Mouse (Mus musculus): Measurements from ENCODE around the gene Slc25a5.

The Slc25a5 gene

DNA sequence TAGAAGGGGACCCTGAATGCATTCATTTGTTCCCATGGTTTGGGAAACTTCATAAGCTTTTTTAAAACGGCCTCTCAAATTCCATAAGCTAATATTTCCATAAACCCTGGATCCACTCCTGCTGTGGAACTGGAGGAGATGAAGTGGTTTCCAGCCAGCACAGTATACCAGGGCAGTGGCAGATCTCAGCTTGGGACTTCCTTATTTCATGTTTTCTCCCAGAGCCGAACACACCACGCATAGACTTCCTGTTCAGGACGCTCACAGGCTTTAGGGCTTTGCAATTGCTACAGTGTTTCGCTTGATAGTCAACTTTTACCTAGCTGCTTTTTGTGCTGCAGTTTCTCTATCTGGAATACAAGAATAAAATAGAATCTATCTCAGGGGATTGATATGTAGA, 7.7 kb downstream of the Slc25a5 start:
- no peak for DNase-seq

DNA sequence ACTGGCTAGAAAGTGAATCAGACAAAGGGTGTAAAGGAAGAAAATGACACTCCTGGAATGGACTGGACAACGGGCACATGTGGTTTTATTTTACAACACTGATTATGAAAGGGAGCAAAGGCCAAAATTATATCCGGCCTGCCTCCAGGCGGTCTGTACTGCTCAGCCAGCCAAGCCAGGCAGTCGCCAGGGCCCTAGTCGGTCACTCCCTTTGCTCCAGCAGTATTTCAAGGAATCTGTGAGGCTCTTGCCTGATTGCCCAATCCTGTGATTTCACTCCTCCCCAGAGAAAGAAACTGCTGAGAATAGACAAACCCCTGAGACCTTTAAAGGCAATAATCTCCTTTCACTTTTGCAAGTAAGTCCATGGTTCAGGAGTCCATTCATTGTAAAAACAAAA, 8.7 kb downstream of the Slc25a5 start:
- DNase-seq, result peak; percentile 47 to 79

DNA sequence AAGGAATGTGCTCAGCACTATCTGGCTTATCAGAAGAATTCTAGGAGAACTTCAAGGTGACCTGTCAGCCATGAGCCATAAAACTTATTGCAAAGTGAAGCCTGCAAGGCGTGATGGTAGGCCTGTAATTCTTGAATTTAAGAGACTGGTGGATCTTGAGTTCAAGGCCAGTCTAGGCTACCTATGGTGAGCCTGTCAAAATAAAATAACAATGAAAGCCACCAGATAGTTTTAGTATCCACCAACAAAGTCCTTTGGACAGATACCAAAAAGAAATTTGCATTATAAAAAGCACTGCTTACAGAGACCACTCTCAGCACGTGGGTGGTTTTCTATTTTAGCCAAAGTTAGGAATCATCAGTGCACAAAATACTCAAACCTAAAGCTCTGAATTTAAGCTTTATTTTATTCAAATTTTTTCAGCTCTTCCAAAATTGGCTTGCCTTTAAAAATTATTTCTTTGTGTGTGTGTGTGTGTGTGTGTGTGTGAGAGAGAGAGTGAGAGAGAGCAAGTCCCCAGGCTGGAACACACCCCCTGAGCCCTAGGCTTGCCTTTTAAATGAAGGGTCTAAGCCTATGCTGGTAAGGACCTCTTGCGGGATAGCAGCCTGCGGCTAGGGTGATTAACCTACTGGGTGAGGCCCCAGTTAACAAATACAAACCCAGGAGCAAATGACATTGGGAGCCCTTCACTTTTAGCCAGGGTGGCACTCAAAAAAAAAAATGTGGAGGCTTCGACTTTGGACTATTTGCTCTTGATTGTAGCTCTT, 10.2 kb downstream of the Slc25a5 start:
- DNase-seq, result no peak

DNA sequence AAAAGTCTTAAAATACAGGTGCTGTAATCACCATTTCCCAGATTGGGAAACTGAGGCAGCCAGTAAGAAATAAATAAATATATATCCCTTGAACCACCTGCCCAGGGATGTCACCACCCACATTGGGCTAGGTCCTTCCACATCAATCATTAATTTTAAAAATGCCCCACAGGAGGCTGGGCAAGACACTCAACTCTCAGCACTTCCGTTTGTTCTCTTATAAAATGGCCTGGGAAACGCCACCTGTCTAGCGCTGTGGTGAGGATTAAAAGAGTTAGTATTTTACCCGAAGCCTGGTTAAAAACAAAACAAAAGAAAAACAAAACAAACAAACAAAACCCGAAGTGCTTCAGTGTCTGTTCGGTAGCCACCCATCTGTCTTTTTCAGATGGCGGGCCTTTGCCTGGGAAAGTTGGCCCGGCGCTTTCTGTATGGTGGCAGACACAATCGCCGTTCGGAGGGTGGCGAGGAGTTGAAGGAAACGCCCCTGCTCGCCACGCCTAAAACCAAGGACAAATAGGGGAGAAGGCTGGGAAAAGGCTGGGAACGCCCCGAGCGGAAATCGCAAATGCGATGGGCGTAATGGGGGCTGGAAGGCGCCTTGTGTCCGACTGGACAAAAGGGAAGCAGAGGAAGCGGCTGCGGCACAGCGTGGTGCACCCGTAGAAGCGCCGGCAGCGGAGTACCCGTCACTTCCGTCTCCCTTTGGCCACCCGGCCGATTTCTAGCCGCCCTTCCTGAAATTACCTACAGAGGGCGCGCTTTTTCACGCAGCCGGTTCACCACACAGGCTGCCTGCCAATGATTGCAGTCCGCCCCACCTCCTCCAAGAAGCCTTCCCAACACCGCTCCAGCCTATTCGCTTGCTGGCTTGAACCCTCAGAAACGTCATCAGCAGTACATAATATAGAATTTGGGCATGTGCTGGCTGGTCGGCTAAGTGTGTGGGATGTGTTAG, 12.2 kb downstream of the Slc25a5 start:
- DNase-seq, result peak; percentile 93 to 95

DNA sequence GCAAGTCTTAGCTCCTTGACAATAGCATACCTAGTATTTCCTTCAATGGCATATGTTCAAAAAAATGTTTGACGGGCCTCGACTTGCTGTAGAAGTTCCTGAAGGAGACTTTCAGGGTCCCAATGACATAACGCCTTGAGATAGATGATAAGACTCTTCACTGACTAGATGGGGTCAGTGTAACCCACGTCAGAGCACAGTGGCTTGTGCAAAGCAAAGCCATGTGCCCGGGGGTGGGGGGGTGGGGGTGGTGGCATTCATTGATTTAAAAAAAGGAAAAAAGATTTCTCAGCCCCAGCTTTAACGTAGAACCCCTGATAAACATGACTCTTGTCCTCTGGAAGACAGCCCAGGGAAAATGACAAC, 12.8 kb downstream of the Slc25a5 start:
- no peak for DNase-seq

DNA sequence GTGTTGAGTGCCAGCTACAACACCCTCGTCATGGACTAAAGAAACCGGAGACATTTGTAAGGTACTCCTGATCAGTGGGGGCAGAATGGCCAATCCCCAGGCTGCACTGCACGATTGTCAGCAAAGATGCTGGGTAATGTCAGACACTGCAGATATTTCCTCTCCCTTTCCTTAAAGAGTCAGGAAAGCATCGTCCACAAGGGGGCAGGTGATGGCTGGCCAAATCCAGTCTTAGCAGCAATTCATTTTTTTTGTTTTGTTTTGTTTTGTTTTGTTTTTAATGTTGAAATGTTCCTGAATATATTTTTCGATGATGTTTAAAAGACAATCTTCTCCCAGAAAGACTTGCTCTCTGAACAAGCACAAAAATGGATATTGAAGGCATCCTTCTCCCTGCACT, 15.9 kb downstream of the Slc25a5 start:
- peak in 1 of 2 experiments; percentile 44 for DNase-seq

DNA sequence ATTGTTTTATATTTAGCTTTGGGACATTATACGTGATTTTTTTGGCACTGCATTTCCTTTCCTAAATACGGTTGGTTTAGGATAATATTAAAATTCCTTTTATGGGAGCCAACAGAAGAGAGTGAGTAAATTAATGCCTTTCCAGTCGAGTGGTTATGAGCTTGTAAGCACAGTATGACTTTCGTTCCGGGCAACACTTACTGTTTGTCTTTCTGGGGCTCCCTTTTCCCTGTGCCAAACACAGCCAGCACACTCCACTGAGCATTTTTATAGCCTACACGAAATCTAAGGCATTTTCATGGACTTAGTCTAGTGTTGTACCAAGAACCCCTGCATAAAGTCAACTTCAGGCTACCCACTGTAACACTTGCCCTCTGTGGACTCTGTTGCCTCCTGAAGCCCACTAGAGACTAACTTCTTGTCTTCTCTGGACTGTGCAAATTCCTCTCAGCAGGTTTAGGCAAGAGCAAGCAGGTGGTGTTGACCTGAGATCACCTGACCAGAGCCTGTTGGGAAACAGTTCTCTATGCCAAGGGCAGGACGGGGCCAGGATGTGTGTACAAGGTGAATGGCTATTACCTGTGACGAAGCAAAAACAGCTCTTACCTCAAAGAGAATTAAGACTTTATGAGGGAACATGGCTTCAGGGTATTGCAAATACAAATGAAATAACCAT, 18.8 kb downstream of the Slc25a5 start:
- peak in 1 of 2 experiments; percentile 60 for DNase-seq

DNA sequence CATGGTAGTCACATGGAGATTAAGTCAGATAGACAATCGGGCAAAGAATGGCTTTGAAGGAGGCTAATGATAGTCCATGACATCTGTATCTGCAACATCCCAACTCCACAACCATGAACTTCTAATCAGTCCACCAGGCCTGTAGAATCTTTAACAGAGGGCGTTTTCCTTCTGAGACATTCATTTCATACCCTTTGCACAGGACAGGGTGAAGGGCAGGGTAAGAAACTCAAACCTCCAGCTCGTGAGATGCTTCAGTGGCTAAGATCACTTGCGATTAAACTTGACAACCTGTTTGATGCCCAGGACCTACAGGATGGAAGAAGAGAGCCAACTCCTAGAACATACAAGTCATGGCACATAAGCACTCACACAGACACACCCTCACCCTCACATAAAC, 19.6 kb downstream of the Slc25a5 start:
- DNase-seq, result no peak

DNA sequence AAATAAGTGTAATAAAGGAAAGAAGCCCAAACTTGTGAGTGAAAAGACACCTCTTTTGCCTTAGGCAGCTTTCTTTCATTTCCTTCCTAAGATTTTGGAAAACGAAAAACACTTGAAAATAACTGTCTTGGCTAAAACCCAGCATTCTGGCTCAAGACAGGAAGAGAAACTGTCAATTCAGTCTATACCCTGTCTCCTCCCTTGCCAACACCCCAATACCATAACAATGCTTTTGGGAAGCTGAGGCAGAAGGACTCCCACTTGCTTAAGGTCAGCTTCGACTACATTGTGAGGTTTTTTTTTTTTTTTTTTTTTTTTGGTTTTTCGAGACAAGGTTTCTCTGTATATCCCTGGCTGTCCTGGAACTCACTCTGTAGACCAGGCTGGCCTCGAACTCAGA, 20.0 kb downstream of the Slc25a5 start:
- no peak for DNase-seq

DNA sequence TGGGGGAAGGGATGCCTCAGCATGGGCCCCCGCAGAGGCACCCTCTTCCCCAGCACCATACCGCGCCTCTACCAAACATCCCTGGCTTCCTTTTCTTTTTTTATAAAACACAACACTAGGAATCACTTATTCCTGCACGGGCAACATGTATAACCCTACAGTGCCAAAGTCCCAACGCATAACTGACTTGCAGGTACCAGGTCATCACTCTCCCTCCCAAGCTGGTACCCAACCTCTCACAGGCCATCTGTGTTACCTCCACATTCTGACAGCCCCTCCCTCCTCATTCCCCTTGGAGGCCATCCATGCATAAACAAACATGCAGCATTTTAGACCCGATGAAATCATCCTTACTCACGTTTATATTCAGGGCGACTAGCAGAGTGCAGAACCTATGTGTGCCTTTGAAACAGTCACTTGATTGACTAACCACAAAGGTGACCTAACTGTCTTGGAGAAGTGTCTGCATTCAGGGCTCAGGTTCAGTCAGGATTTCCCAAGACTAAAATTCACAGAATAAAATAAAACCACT, 21.0 kb downstream of the Slc25a5 start:
- no peak for DNase-seq

DNA sequence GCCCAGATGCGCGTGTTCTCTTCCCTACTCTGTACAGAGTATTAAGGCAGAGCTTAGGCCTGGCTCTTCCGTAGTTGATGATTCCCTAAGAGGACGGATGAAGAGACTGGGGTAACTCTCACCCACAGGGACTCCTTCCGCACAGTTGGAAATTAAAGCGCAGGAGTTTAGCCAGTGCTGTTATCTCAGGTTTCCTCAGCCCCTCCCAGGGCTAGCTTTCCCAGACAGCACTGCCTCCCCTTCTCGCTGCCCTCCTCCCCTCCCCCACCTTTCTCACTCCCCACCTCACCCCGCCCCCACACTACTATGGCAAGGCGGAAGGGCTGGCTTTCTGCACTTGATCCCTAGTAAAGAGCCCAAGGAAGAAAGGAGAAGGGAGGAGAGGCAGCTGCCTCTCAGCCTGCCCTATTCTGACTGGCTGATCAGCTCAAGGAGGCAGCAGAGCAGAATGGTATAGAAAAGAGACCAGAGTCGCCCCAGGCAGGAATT, 21.5 kb downstream of the Slc25a5 start:
- DNase-seq, result peak; percentile 34 to 37

DNA sequence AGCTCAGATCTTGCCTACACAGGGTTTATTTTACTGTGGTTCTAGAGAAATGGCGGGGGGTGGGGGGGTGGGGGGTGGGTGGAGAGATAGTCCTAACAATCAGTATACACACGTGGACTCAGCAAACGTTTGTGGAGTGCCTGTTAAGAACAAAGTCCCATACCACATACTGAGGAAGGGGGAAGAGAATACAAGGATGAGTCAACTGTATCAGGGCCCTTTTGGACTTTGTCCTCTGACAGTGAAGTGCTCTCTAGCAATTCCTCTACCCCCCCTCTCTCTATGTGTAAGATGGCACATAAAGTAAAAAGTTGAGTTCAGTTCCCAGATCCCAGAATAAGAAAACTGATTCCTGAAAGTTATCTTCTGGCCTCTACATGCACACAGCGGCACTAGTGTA, 24.1 kb downstream of the Slc25a5 start:
- no peak for DNase-seq

DNA sequence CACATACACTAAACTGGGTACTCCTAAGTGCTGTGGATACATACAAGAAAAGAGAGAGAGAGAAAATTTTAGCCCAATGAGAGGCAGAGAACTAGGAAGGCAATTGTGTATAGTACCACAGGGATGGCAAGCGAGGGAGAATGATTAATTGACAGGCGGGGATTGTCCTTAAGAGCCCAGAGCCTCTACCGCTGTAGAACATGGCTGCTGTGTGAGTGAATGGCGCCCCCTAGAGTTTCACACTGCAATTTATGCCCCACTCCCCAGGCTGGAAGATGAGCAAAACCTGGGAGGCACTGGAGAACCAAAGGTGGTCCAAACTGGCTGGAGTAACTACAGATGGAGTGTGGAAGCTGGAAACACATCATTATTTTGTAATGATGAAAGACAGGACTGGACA, 24.8 kb downstream of the Slc25a5 start:
- peak; percentile 47 to 66 for DNase-seq

DNA sequence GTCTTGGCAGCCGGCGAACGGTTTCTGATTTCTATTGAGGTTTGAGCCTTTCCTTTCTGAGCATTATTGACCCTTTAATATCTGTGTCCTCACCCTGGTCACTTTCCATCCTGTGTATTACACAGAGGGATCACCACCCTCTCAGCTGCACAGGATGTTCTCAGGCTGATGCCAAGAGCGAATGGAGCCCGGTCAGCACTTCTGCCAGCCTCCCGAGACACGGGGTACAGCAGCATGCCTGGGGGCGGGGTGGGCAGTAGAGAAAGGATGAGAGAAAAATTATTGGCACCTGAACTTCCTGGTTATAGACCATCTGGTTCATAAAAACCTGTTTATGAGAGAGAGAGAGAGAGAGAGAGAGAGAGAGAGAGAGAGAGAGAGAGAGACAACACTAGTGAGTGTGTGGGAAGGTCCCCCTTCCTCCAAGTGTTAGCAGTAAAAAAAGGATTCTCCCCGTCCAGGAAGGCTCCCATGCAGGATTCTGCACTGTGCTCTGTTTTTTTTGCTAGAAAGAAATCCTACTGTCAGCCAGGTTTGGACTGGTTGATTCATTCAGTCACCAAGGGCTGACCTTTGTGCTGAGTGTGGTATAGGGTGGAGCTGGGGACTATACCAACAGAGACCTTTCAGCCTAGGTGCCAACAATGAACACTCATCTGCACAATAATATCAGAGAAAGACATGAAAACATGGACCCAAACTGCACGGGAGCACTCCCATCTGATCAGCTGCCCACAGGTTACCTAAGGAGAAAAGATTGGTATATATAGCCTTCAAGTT, 28.7 kb downstream of the Slc25a5 start:
- DNase-seq, result no peak

DNA sequence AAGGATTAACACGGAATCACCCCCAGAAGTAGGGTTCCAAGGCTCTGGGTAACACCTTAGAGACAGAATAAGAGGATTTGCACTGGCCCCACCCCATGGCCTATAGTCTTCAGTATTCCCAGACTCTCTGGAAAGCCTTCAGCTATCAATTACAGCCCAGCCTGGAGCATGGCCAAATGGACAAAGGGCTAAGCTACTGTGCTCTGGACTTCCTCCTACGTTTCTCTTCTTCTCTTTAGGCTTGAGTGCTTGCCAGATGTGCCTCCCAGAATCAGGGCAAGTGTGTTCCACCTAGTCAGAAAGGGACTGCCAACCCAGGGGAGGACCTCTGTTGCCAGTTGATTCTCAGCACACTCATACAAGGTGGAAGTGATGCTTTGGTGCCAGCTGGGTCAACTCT, 29.6 kb downstream of the Slc25a5 start:
- no peak for DNase-seq

DNA sequence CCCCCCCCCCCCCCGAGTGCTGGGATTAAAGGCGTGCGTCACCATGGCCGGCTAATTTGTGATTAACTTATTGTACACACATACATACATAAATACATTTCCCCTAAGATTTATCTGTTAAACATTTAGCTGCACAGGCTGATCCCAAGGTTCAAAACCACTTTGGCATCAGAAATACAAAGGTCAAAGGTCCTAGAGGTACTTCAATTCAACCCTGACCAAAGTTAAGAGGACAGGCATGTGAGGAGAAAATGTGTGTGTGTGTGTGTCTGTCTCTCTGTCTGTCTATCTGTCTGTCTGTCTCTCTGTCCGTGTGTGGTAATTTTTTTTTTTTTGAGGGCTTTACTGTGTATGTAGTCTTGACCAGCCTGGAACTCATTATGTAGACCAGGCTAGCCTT, 31.4 kb downstream of the Slc25a5 start:
- DNase-seq, result no peak

DNA sequence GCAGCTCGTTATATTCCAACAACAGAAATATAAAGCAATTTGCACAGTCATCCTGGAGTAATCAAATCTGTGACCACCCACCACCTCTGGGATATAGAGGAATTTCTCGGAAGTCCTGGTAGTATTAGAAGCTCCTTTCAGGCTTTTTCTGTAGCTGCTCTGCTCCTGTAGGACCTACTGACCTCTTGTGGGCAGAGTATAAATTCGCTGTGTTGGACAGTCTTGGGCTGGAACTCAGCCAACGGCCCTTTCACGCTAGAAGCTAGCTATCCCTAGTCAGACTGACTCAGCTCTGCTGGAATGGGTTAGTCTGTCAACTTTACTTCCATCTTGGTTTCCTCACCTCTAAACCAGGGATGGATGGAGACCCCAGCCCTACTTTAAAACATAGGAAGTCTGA, 34.8 kb downstream of the Slc25a5 start:
- DNase-seq, result peak; percentile 64 to 67

DNA sequence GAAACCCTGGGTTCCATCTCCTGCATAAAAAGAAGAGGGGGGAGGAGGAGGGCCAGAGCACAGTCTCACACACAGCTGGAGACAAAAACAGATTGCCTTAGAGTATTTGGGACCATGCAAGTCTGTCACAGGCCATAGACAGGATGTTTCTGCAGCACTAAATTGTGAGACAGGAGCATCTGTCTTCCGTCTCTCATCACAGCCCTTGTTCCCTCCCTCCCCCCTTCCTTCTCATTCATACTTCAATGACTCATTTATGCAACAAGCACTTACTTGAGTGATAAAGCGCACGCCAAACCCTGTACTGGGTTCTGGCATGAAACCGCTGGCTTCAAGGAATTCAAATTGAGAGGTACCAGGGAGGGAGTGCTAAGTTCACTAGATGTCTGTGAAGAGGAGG, 36.2 kb downstream of the Slc25a5 start:
- peak in 1 of 2 experiments; percentile 53 for DNase-seq

DNA sequence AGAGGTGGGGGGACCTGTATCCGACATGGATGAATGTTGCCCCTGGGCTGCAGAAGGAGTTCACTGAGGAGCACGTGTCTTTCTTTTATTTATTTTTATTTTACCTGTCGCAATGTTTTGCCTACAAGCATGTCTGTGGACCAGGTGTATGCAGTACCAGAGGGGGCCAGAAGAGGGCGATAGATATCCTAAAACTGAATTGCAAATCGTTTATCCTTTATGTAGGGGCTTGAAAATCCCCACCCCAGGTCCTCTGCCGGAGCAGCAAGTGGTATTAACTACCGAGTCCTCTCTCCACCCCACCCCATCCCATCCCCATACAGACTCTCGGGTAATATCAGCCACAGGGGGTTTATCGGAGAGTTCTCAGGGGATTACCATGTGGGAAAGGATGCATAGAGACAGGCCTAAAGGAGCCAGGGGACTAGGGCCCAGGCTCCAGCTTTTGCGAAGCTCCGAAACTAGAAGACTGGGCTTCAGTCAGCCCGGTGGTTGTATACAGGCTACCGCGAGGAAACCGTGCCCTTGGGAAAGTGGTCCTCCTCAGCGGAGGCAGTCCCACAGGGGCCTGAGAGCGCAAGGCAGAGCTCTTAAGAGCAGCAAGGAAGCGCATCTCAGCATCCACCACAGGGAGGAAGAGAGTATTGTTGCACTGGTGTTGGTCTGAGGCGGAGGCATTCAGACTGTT, 38.1 kb downstream of the Slc25a5 start:
- peak; percentile 28 to 72 for DNase-seq

DNA sequence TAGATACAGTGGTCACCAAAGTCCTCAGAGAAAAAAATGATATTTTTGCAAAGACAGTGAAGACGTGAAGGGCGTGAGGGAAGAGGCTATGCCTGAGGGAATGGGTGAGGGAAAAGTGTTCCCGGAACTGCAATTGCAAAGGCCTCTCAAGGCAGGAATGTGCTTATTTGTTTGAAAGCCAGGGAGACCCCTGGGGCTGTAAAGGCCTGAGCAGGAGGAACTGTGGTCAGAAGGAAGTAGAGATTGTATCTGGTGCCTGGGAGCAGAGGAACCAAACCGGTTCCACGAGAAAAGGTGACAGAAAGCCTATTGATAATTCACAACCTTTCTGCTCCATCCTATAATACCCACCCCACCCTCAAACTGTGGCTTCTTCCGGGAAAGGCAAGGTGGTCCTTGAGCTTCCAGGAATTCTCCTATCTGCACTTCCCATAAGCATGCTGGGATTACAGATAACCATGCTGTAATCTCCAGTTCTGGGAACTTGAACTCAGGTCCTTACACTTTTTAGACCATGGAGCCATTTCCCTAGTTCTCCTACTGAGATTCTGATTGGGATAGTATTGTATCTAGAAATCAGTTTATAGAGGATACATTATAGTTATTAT, 41.7 kb downstream of the Slc25a5 start:
- DNase-seq, result no peak

DNA sequence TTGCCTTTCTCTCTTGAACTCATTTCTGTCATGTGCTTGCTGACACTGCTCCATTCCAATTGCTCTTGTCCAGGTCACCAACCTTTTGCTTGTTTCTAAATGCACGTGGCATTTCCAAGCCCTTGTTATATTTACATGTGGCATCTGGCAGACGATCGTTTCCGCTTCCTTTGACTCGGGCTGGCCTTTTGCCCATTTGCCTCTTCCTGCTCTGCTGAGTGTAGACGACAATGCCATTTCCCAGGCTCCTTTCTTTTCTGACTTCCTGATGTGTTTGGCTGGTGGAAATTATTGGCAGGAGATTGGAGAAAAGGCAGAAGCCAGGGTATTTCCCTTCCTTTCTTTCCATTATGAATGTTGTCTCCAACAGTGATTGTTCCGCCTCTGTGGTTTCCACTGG, 43.9 kb downstream of the Slc25a5 start:
- DNase-seq, result peak; percentile 71 to 84

Data from lung, postnatal 4 days (tissue).